Mouse (Mus musculus) liver, adult 2 months (tissue): ENCODE measurements at regions not wholly inside any gene's neighbourhood (a gene's known extent, or its start where the extent isn't known, plus 50 kb on each side); places are given as distances from the start of the nearest gene placed in this dataset.

Experiments
- DNase-seq: peaks from one replicate; pipeline ENCODE4 v3.0.0-alpha.2; 2011; ENCODE audit warnings: low read depth, low spot score; ENCODE audit errors: extremely low read depth
- H3K27ac ChIP-seq: fragments of 200-500 bp; replicated peaks from 2 replicates; pipeline ENCODE4 v1.5.1; 2012; ENCODE audit warnings: low read depth, mild to moderate bottlenecking, control low read depth, inconsistent platforms, low read length; ENCODE audit not compliant: insufficient read depth
- H3K27me3 ChIP-seq: fragments of 200-500 bp; 2 replicates; pipeline ENCODE4 v1.6.1; 2012; ENCODE audit warnings: mild to moderate bottlenecking, moderate library complexity, low read length, inconsistent platforms; ENCODE audit not compliant: control insufficient read depth, insufficient read depth
- H3K36me3 ChIP-seq: fragments of 200-500 bp; 2 replicates; pipeline ENCODE4 v1.6.1; 2012; ENCODE audit warnings: low read length, inconsistent platforms; ENCODE audit not compliant: control insufficient read depth, insufficient read depth
- H3K4me1 ChIP-seq: fragments of 200-500 bp; 2 replicates; pipeline ENCODE4 v1.6.1; 2011; ENCODE audit warnings: low read length; ENCODE audit not compliant: control insufficient read depth, insufficient read depth
- H3K4me3 ChIP-seq: fragments of 200-500 bp; 2 replicates; pipeline ENCODE4 v1.5.1; 2011; ENCODE audit warnings: low read depth, mild to moderate bottlenecking, control low read depth, low read length, moderate library complexity; ENCODE audit not compliant: insufficient read depth
- H3K79me2 ChIP-seq: fragments of 200-500 bp; 2 replicates; pipeline ENCODE4 v1.6.1; 2012; ENCODE audit warnings: inconsistent platforms, mild to moderate bottlenecking, low read length, moderate library complexity; ENCODE audit not compliant: control insufficient read depth, insufficient read depth
- H3K9ac ChIP-seq: fragments of 200-500 bp; 2 replicates; pipeline ENCODE4 v1.6.1; 2012; ENCODE audit warnings: low read depth, mild to moderate bottlenecking, control low read depth, inconsistent platforms, low read length
- CTCF ChIP-seq: fragments of 200-500 bp; IDR thresholded peaks from 2 replicates; pipeline ENCODE4 v1.5.1; 2011; ENCODE audit warnings: low read depth, low read length, control low read depth
- POLR2A ChIP-seq: fragments of 200-500 bp; IDR thresholded peaks from 2 replicates; pipeline ENCODE4 v1.6.1; 2011; ENCODE audit warnings: low read length, control low read depth; ENCODE audit not compliant: insufficient read depth; ENCODE audit errors: extremely low read depth
- WGBS: fragments of 180-500 bp; shearing (Covaris S2); methylation state at CpG from one replicate; pipeline ENCODE4 v1.1.7; 2018; 5-methylcytosine and 5-hydroxymethylcytosine counted together

DNA sequence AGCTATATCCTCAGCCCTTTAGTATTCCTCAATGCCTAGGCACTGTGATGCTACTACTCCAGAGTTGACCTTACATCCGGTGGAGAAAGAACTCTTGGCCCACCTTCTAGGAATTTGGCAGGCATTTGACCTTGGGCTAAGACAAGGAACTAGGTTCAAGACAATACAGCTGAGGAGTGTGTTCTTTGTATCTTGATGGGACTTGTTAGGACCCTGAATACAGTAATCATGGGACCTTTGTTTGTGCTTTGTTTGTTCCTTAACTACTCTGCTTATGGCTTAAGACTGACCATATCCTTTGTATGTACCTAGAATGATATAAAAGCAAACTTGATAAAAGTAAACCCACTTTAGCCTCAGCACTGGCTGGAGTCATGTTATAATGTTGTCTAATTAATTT, 186.7 kb downstream of the Abcc12 start:
- H3K4me1 ChIP-seq = no peaks in the 10 kb centered on the region
- 71% methylated on average over 1 of the region's 1 CpGs for WGBS
- no peak for TF ChIP-seq POLR2A
- TF ChIP-seq CTCF = no peak
- no peaks in the 10 kb centered on the region for H3K27me3 ChIP-seq
- no peak for DNase-seq
- H3K27ac ChIP-seq = no peak overlapping the region
- no peak overlapping the region for H3K4me3 ChIP-seq
- no peaks in the 10 kb centered on the region for H3K36me3 ChIP-seq
- no peak overlapping the region for H3K9ac ChIP-seq
- H3K79me2 ChIP-seq = no peaks in the 10 kb centered on the region

GRCm38 (mm10) chr8:86393374-86393773, 187.1 kb downstream of the Abcc12 start:
- no peaks in the 10 kb centered on the region for H3K36me3 ChIP-seq
- no peak overlapping the region for H3K4me3 ChIP-seq
- no peaks in the 10 kb centered on the region for H3K4me1 ChIP-seq
- H3K79me2 ChIP-seq = no peaks in the 10 kb centered on the region
- H3K27me3 ChIP-seq = no peaks in the 10 kb centered on the region
- DNase-seq = no peak
- H3K27ac ChIP-seq = no peak overlapping the region
- 77% methylated on average over 2 of the region's 2 CpGs for WGBS
- TF ChIP-seq CTCF (no peak), POLR2A (no peak)
- no peak overlapping the region for H3K9ac ChIP-seq

DNA sequence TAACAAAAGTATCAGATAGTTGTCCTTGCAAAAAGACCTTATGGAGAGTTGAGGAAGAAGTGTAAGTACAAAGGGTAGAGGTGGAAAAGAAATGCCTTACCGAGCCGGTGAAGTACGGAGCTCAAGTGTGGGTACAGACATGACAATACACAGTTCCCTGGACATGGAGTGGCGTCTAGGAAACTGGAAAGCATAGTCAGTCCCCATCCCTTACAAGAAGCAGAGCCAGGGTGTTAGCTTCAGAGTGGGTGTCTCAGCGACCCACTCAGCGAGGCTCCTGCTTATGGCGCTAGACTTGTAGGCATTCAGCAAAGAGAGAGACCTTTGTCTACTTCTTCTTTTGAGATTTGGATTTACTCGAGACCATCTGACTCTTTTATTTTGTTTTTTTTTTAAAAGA, 189.8 kb downstream of the Abcc12 start:
- Histone ChIP-seq H3K79me2 (no peaks in the 10 kb centered on the region), H3K4me1 (no peaks in the 10 kb centered on the region), H3K27me3 (no peaks in the 10 kb centered on the region), H3K36me3 (no peaks in the 10 kb centered on the region), H3K9ac (no peak overlapping the region), H3K27ac (no peak overlapping the region), H3K4me3 (no peak overlapping the region)
- no peak for DNase-seq
- TF ChIP-seq POLR2A (no peak), CTCF (no peak)
- 92% methylated on average over 8 of the region's 8 CpGs for WGBS

- WGBS = 62% methylated on average over 3 of the region's 3 CpGs
- no peak for TF ChIP-seq POLR2A
- TF ChIP-seq CTCF = no peak
- H3K79me2 ChIP-seq = no peaks in the 10 kb centered on the region
Measured at GRCm38 (mm10) chr8:86389690-86390671, 190.5 kb downstream of the Abcc12 start.

GRCm38 (mm10) chr8:86385236-86385635, 195.2 kb downstream of the Abcc12 start:
- WGBS = 93% methylated on average over 7 of the region's 7 CpGs
- H3K4me3 ChIP-seq = no peak overlapping the region
- H3K4me1 ChIP-seq = no peaks in the 10 kb centered on the region

More at GRCm38 (mm10) chr8:86389690-86390671, 190.5 kb downstream of the Abcc12 start:
- no peak overlapping the region for H3K27ac ChIP-seq
- no peak overlapping the region for H3K4me3 ChIP-seq
- no peaks in the 10 kb centered on the region for H3K36me3 ChIP-seq
- no peak overlapping the region for H3K9ac ChIP-seq
- H3K27me3 ChIP-seq = no peaks in the 10 kb centered on the region
- no peaks in the 10 kb centered on the region for H3K4me1 ChIP-seq
- DNase-seq = no peak

GRCm38 (mm10) chr8:86381977-86382376, 198.5 kb downstream of the Abcc12 start:
- 87% methylated on average over 10 of the region's 10 CpGs for WGBS
- no peak overlapping the region for H3K9ac ChIP-seq
- H3K36me3 ChIP-seq = no peaks in the 10 kb centered on the region
- H3K4me3 ChIP-seq = no peak overlapping the region
- H3K27ac ChIP-seq = no peak overlapping the region
- TF ChIP-seq POLR2A (no peak), CTCF (no peak)
- no peak for DNase-seq
- H3K79me2 ChIP-seq = no peaks in the 10 kb centered on the region
- no peaks in the 10 kb centered on the region for H3K4me1 ChIP-seq
- no peaks in the 10 kb centered on the region for H3K27me3 ChIP-seq

More at GRCm38 (mm10) chr8:86385236-86385635, 195.2 kb downstream of the Abcc12 start:
- no peaks in the 10 kb centered on the region for H3K27me3 ChIP-seq
- no peak overlapping the region for H3K27ac ChIP-seq
- TF ChIP-seq POLR2A = no peak
- TF ChIP-seq CTCF = no peak
- DNase-seq = no peak
- H3K79me2 ChIP-seq = no peaks in the 10 kb centered on the region
- no peak overlapping the region for H3K9ac ChIP-seq
- no peaks in the 10 kb centered on the region for H3K36me3 ChIP-seq
